8 mouse cellular contexts compared by ENCODE assay signal in the genomic region with DNA sequence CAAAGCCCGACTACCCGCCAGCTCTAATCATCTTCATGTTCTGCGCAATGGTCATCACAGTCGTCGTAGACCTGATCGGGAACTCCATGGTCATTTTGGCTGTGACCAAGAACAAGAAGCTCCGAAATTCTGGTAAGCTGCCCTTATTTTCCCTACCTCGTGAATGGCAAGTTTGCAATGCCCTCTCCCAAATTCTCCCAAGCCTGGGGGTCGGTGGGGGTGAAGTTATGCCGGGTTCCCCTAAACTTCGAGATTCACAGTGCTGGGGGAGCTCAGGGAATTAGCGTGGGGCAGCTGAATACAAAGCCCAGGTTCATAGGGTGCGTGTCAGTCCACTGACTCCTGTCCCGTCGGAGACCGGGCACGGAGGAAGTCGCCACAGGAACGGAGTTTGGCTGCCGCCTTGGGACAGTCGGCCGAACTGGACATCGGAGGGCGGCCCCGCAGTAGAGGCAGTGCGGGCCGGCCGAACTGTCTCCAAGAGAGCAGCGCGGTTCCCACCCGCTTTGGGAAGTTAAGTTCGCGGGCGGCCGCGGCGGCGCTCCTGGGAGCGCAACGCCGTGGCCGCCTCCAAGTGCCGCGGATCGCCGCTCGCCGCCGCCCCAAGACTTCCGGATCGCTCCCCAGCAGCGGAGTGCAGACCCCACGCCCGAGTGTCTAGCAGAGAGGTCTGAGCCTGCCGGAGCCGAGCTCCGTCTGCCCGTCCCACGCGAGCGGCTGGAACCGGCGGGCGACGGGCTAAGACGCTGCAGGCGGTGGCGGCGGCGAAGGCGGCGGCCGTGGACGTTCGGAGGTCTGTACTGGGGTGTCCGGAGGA. TPM values are rescaled to one million over a fixed set of nuclear protein-coding genes. Genes with fewer than 3 reads are reported as not detected.
DNase-seq lines count a peak whose midpoint lies in the region; ATAC-seq and TF ChIP-seq lines count a peak whose summit lies in the region.

No protein-coding gene starts in this region.

- peak overlapping the region; percentile 54 for H3K4me3 ChIP-seq in heart, embryonic 13.5 days
- peak overlapping the region; percentile 43 for H3K4me3 ChIP-seq in hindbrain, embryonic 14.5 days (replicated peaks; ENCODE audit: low read length)
- H3K4me3 ChIP-seq in midbrain, embryonic 16.5 days (ENCODE audit: low read depth, low read length): peak overlapping the region; percentile 48

- no peak overlapping the region for H3K27ac ChIP-seq in heart, embryonic 13.5 days (replicated peaks)
- no peak overlapping the region for H3K27ac ChIP-seq in hindbrain, embryonic 14.5 days
- no peak overlapping the region for H3K27ac ChIP-seq in midbrain, embryonic 16.5 days (ENCODE audit: low read length)

- no peak for TF ChIP-seq CTCF in brain, embryonic 14.5 days (IDR thresholded peaks at IDR 0.05; ENCODE audit: borderline replicate concordance, extremely low read depth, insufficient read depth, insufficient read length)

- ATAC-seq in heart, embryonic 13.5 days (ENCODE audit: extremely low read depth, insufficient number of reproducible peaks, low FRiP score, low TSS enrichment): no peak
- ATAC-seq in hindbrain, embryonic 14.5 days (ENCODE audit: low FRiP score): peak; percentile 31; the same call in 1 of the 2 replicates
- peak; percentile 54 for ATAC-seq in midbrain, embryonic 16.5 days
- ATAC-seq in frontal cortex, adult (ENCODE audit: low TSS enrichment): no peak

- peak overlapping the region; percentile 56 for H3K9ac ChIP-seq in heart, embryonic 13.5 days
- peak overlapping the region; percentile 31; the same call in 1 of the 2 replicates for H3K9ac ChIP-seq in hindbrain, embryonic 14.5 days
- H3K9ac ChIP-seq in midbrain, embryonic 16.5 days (ENCODE audit: low read depth, low read length): peak overlapping the region; percentile 52

- H3K27me3 ChIP-seq in heart, embryonic 13.5 days (replicated peaks): peaks cover 97% of the 10 kb centered on the region
- peaks cover 85% of the 10 kb centered on the region for H3K27me3 ChIP-seq in hindbrain, embryonic 14.5 days (ENCODE audit: control insufficient read depth, insufficient read depth, low read length)
- H3K27me3 ChIP-seq in midbrain, embryonic 16.5 days (ENCODE audit: control insufficient read depth, insufficient read depth, low read depth, low read length): peaks cover 12% of the 10 kb centered on the region

- 14% methylated on average over 75 of the region's 76 CpGs for WGBS in heart, embryonic 13.5 days
- 20% methylated on average over 65 of the region's 76 CpGs for WGBS in hindbrain, embryonic 14.5 days
- 22% methylated on average over 57 of the region's 76 CpGs for WGBS in midbrain, embryonic 16.5 days

- H3K4me2 ChIP-seq in heart, embryonic 13.5 days: peak overlapping the region; percentile 70
- H3K4me2 ChIP-seq in hindbrain, embryonic 14.5 days (replicated peaks): peak overlapping the region; percentile 64
- peak overlapping the region; percentile 77 for H3K4me2 ChIP-seq in midbrain, embryonic 16.5 days (ENCODE audit: low read length)

- no peak for TF ChIP-seq POLR2A in brain, embryonic 14.5 days (IDR thresholded peaks at IDR 0.05; ENCODE audit: borderline replicate concordance, extremely low read depth, insufficient read depth, insufficient read length, poor library complexity, severe bottlenecking)

- H3K9me3 ChIP-seq in heart, embryonic 13.5 days: peaks cover 12% of the 10 kb centered on the region; the same call in 1 of the 2 replicates
- H3K9me3 ChIP-seq in hindbrain, embryonic 14.5 days (ENCODE audit: control insufficient read depth, low read length): peaks cover 11% of the 10 kb centered on the region
- H3K9me3 ChIP-seq in midbrain, embryonic 16.5 days (replicated peaks; ENCODE audit: control insufficient read depth, low read length, poor library complexity, severe bottlenecking): peaks cover 7% of the 10 kb centered on the region; the same call in 1 of the 2 replicates

- DNase-seq in heart, adult 9 months (ENCODE audit: low spot score in 2 of 2): no peak
- peak; percentile 31 for DNase-seq in brain, embryonic 14.5 days (ENCODE audit: low read depth)
- no peak for DNase-seq in hindbrain, embryonic 14.5 days (ENCODE audit: low spot score)
- no peak for DNase-seq in right cerebral cortex, adult 18-20 months
- DNase-seq in layer of hippocampus, postnatal 36 days: no peak

- no peaks in the 10 kb centered on the region for H3K4me1 ChIP-seq in heart, embryonic 13.5 days
- H3K4me1 ChIP-seq in hindbrain, embryonic 14.5 days (replicated peaks; ENCODE audit: control insufficient read depth, insufficient read depth, low read length): no peaks in the 10 kb centered on the region
- no peaks in the 10 kb centered on the region for H3K4me1 ChIP-seq in midbrain, embryonic 16.5 days (ENCODE audit: control insufficient read depth, insufficient read depth, low read length)

- no peaks in the 10 kb centered on the region for H3K36me3 ChIP-seq in heart, embryonic 13.5 days
- H3K36me3 ChIP-seq in hindbrain, embryonic 14.5 days (replicated peaks; ENCODE audit: control insufficient read depth, insufficient read depth): no peaks in the 10 kb centered on the region
- no peaks in the 10 kb centered on the region for H3K36me3 ChIP-seq in midbrain, embryonic 16.5 days (ENCODE audit: control insufficient read depth, insufficient read depth, low read length)

RNA-seq across cellular contexts. Expression of a gene that starts 0.6 kb away (rescaled TPM):
- 1.1 and 1.5 TPM in 2 replicates for polyA plus RNA-seq in heart, embryonic 13.5 days (2015; fragmentation: Nextera tagmentation; extraction: Ambion mirVana)
- polyA plus RNA-seq in brain, embryonic 14.5 days (2012; rRNA removed): 3.8 and 5.5 TPM in 2 replicates
- 1.8 and 2.6 TPM in 2 replicates for polyA plus RNA-seq in hindbrain, embryonic 14.5 days (2014; fragmentation: Nextera tagmentation; extraction: Ambion mirVana)
- 3.1 and 3.8 TPM in 2 replicates for polyA plus RNA-seq in midbrain, embryonic 16.5 days (2015; fragmentation: Nextera tagmentation; extraction: Ambion mirVana)
- total RNA-seq in layer of hippocampus, postnatal 36 days (2021): not detected

Comparison
In these comparisons a context has a peak if more than half of its experiments do, and no peak if none do; other contexts are left out.
1. ATAC-seq: peak in hindbrain, embryonic 14.5 days (single experiment) and midbrain, embryonic 16.5 days (single experiment); none in heart, embryonic 13.5 days (single experiment) and frontal cortex, adult (single experiment).
2. Peak in every context shown above with its lines, with median percentiles within 50 percentile points of each other: H3K4me2 ChIP-seq, H3K4me3 ChIP-seq and H3K9ac ChIP-seq.